ENCODE assay signal across 8 mouse cellular contexts in genomic region chr13:56266435-56266834, GRCm38 (mm10). TPM values are rescaled to one million over a fixed set of nuclear protein-coding genes. Genes with fewer than 3 reads are reported as not detected.
DNase-seq lines count a peak whose midpoint lies in the region.

No protein-coding gene starts in this region.

- intact Hi-C loops in left cerebral cortex, postnatal 10 days (cut with DNase I), result loop anchor here (5.0 kb wide), 1 partner anchor 69 kb away; no protein-coding TSS in a partner anchor

- DNase-seq in cerebellum, postnatal 25 days, result peak; percentile 15 to 37
- no peak for DNase-seq in cerebellum, adult 11-12 months
- DNase-seq in left cerebral cortex, adult 18-20 months (ENCODE audit: low spot score in 2 of 2), result peak; percentile 25 to 29
- no peak for DNase-seq in left cerebral cortex, postnatal 10 days (ENCODE audit: extremely low spot score in 1 of 2, low spot score in 2 of 2)
- DNase-seq in adipocyte (ENCODE audit: low spot score), result peak; percentile 9
- peak; percentile 30 for DNase-seq in layer of hippocampus, adult 9-11 months
- DNase-seq in retina, adult 2 months (ENCODE audit: low read depth, low spot score), result peak; percentile 15
- no peak for DNase-seq in frontal cortex, postnatal 14 days (ENCODE audit: low spot score in 2 of 2)

RNA-seq across cellular contexts. Expression of gene Neurog1, which starts 14.5 kb away (rescaled TPM):
- total RNA-seq in left cerebral cortex, adult 18-20 months (2021), result under 1 TPM in 1 of 2 experiments, not detected in 1; 0.35 TPM
- not detected for total RNA-seq in left cerebral cortex, postnatal 10 days (2021)

RNA-seq across cellular contexts. Expression of gene Cxcl14, which starts 29.9 kb away (rescaled TPM):
- 100 to 1,000 TPM; 140 to 160 TPM for total RNA-seq in left cerebral cortex, adult 18-20 months (2021)
- total RNA-seq in left cerebral cortex, postnatal 10 days (2021), result 100 to 1,000 TPM in 1 of 2 experiments, 10 to 100 TPM in 1; 99.1 to 109 TPM

Comparison
In these comparisons a context has a peak if more than half of its experiments do, and no peak if none do; other contexts are left out.
1. DNase-seq: peak in cerebellum, postnatal 25 days (2 of 2), left cerebral cortex, adult 18-20 months (2 of 2), adipocyte (single experiment), layer of hippocampus, adult 9-11 months (single experiment) and retina, adult 2 months (single experiment); none in cerebellum, adult 11-12 months (single experiment), left cerebral cortex, postnatal 10 days (0 of 2) and frontal cortex, postnatal 14 days (0 of 2).